Mouse (Mus musculus) heart, embryonic 12.5 days (tissue): Measurements from ENCODE around the gene Fras1. TPM values are rescaled to one million over a fixed set of nuclear protein-coding genes. Genes with fewer than 3 reads are reported as not detected.
A peak's percentile ranks its signal among the peaks of the same experiment; 100 is the strongest.

Experiments
- ATAC-seq: fragments of 200-750 bp; cut with Nextera tagmentation; 2 replicates; pipeline ENCODE4 v1.8.0; 2017; ENCODE audit warnings: moderate TSS enrichment, moderate library complexity; ENCODE audit not compliant: insufficient number of reproducible peaks, low FRiP score
- H3K27ac ChIP-seq: fragments of 300-500 bp; sonication (generic); 2 replicates; pipeline ENCODE4 v1.5.1; 2016; ENCODE audit warnings: mild to moderate bottlenecking, moderate library complexity; ENCODE audit not compliant: poor library complexity, severe bottlenecking
- H3K27me3 ChIP-seq: fragments of 300-500 bp; sonication (generic); replicated peaks from 2 replicates; pipeline ENCODE4 v1.6.1; 2016; ENCODE audit warnings: mild to moderate bottlenecking, moderate library complexity
- H3K36me3 ChIP-seq: fragments of 300-500 bp; sonication (generic); 2 replicates; pipeline ENCODE4 v1.6.1; 2016; ENCODE audit warnings: mild to moderate bottlenecking, moderate library complexity
- H3K4me1 ChIP-seq: fragments of 300-500 bp; sonication (generic); replicated peaks from 2 replicates; pipeline ENCODE4 v1.6.1; 2016; ENCODE audit warnings: mild to moderate bottlenecking
- H3K4me2 ChIP-seq: fragments of 300-500 bp; sonication (generic); 2 replicates; pipeline ENCODE4 v1.6.1; 2016; ENCODE audit warnings: mild to moderate bottlenecking, moderate library complexity
- H3K4me3 ChIP-seq: fragments of 300-500 bp; sonication (generic); 2 replicates; pipeline ENCODE4 v1.5.1; 2016; ENCODE audit warnings: mild to moderate bottlenecking
- H3K9ac ChIP-seq: fragments of 300-500 bp; sonication (generic); 2 replicates; pipeline ENCODE4 v1.6.1; 2016; ENCODE audit warnings: mild to moderate bottlenecking, moderate library complexity
- H3K9me3 ChIP-seq: fragments of 300-500 bp; sonication (generic); replicated peaks from 2 replicates; pipeline ENCODE4 v1.6.1; 2016; ENCODE audit warnings: mild to moderate bottlenecking, moderate library complexity
- WGBS: fragments of 180-500 bp; shearing (Covaris S2); methylation state at CpG from one replicate; pipeline ENCODE4 v1.1.7; 2016; 5-methylcytosine and 5-hydroxymethylcytosine counted together
- polyA plus RNA-seq: library from polyadenylated mRNA; unstranded; fragments of >200 nt; fragmentation: Nextera tagmentation; extraction: Ambion mirVana; gene quantifications from 2 replicates; pipeline ENCODE4 v1.2.1, GENCODE M21; 2016

Gene Fras1
- polyA plus RNA-seq, 1 experiment from 2014 or later = 22.8 TPM

DNA sequence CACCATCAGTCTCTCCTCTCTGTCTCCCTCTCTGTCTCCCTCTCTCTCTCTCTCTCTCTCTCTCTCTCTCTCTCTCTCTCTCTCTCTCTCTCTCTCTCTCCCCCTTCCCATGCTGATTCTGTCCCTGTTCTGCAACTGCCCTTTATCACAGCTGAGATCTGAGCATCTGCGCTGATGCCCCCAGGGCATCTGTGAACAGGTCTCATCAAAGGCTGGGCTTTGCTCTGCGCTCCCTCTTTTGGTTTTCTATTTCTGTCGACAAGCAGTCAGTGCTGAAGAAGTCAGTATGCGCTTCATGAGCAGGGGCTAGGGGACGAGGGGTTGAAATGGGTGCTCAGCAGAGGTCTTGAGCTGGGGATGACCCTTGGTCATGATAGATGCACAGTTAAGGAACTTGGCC lies 206.2 kb downstream of the Fras1 start:
- Histone ChIP-seq H3K4me2 (peak overlapping the region; percentile 2; the same call in 1 of the 2 replicates), H3K4me1 (peaks cover 7% of the 10 kb centered on the region), H3K27me3 (no peaks in the 10 kb centered on the region), H3K27ac (no peak overlapping the region), H3K9ac (no peak overlapping the region), H3K4me3 (no peak overlapping the region), H3K9me3 (no peaks in the 10 kb centered on the region), H3K36me3 (peaks cover 12% of the 10 kb centered on the region)
- 38% methylated on average over 5 of the region's 5 CpGs for WGBS
- no peak for ATAC-seq

DNA sequence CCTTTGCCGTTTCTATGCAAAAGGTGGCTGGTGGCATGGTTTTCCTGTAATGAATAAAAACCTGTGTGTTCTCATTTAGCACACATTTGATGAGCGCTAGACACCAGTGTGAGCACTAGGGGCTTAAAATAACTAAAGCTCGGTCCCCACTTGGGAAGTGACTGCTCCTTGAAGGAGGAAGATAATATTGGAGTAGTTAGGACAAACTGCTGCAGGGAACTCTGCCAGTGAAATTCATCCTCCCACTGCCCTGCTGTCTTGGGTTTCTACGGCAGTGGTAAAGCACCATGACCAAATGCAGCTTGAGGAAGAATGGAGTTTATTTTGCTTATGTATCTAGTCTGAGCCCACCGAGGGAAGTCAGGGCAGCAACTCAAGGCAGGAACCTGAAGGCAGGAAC lies 211.0 kb downstream of the Fras1 start:
- H3K4me1 ChIP-seq = peaks cover 5% of the 10 kb centered on the region
- no peak overlapping the region for H3K27ac ChIP-seq
- 75% methylated on average over 5 of the region's 5 CpGs for WGBS
- H3K27me3 ChIP-seq = no peaks in the 10 kb centered on the region
- no peaks in the 10 kb centered on the region for H3K9me3 ChIP-seq
- no peak overlapping the region for H3K4me3 ChIP-seq
- peaks cover 11% of the 10 kb centered on the region; the same call in 1 of the 2 replicates for H3K36me3 ChIP-seq
- no peak overlapping the region for H3K4me2 ChIP-seq
- H3K9ac ChIP-seq = no peak overlapping the region
- ATAC-seq = no peak

DNA sequence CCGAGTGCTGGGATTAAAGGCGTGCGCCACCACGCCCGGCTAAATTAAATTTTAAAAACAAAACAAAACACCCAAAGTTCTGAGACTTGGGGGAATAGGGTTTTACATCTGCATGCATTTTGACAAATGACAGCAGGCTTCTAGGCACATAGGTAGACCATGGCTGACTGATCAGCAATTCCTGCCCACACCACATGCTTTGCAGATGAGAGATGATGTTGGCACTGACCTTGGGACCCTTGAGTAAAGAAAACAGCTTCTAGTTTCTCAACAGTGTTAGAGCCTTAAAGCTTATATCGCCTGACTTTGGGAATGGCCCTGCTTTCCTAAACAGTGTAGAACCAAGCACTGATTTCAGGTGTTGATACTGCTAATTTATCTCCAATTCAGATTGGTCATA lies 216.9 kb downstream of the Fras1 start:
- Histone ChIP-seq H3K9me3 (no peaks in the 10 kb centered on the region), H3K27me3 (no peaks in the 10 kb centered on the region), H3K9ac (no peak overlapping the region), H3K4me3 (no peak overlapping the region), H3K27ac (no peak overlapping the region), H3K36me3 (peaks cover 8% of the 10 kb centered on the region; the same call in 1 of the 2 replicates), H3K4me1 (no peaks in the 10 kb centered on the region), H3K4me2 (no peak overlapping the region)
- 92% methylated on average over 6 of the region's 6 CpGs for WGBS
- no peak for ATAC-seq

DNA sequence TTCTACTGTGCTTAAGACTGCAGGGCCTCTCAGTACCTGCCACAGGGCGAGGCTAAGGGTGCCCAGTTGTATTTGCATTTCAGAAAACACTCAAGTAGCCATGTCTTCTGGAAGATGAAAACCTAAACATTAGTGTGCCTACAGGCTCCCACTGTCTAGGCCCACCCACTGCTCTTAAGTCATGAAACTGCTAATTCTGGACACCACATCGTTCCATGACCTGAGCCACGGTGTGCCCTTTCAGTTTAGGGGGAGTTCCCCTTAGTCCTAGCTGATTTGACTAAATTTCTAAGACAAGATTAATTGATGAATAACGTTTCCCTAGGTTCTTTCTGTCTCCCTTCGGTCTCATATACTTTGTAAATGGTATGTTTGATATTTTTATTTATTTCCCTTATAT lies 222.0 kb downstream of the Fras1 start:
- no peak for ATAC-seq
- WGBS = 82% methylated on average over 5 of the region's 5 CpGs
- no peaks in the 10 kb centered on the region for H3K27me3 ChIP-seq

DNA sequence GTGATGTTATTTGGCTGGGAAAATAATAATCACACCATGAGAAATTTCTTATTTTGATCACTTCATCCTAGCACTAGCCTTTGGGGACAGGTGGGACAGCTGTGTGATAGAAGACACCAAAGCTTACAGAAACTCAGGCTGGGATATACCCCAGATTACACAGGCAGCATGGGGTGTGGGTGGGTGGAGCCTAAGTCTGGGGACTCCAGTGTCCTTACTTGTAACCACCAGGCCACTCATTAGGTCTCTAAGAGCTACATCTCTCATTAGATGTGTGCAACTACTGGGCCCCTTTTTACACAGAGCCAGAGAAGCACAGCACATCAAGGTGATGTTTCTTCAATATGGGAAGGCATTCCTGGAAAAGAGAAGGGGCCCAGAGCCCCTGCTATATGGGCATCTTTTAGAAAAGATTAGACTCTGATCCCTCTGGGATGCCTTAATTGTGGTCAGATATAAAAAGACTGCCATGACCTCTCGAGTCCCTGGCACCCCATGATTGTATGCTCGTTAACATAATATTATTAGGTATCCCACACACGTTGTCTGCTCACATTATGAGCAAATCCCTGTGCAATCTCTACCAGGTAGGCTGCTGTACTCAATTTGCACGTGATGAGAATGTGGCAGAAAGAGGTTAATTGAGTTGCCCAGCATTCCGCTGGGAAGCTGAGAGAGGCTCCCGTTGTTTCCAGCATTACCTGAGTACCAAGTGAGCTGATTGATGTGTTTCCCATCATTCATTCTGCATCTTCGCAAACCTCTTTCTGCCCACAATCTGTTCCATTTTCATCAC lies 230.4 kb downstream of the Fras1 start:
- ATAC-seq = no peak
- Histone ChIP-seq H3K4me2 (no peak overlapping the region), H3K27me3 (no peaks in the 10 kb centered on the region), H3K36me3 (peaks cover 9% of the 10 kb centered on the region; the same call in 1 of the 2 replicates), H3K4me1 (no peaks in the 10 kb centered on the region), H3K4me3 (no peak overlapping the region), H3K9ac (no peak overlapping the region), H3K9me3 (no peaks in the 10 kb centered on the region), H3K27ac (no peak overlapping the region)
- 73% methylated on average over 7 of the region's 7 CpGs for WGBS

More for the DNA sequence above, 222.0 kb downstream of the Fras1 start:
- Histone ChIP-seq H3K9me3 (no peaks in the 10 kb centered on the region), H3K4me1 (no peaks in the 10 kb centered on the region), H3K27ac (no peak overlapping the region), H3K4me3 (no peak overlapping the region), H3K4me2 (no peak overlapping the region), H3K36me3 (0 out of 2 replicates have a peak, but pooled peaks cover 8% of the 10 kb centered on the region), H3K9ac (no peak overlapping the region)

DNA sequence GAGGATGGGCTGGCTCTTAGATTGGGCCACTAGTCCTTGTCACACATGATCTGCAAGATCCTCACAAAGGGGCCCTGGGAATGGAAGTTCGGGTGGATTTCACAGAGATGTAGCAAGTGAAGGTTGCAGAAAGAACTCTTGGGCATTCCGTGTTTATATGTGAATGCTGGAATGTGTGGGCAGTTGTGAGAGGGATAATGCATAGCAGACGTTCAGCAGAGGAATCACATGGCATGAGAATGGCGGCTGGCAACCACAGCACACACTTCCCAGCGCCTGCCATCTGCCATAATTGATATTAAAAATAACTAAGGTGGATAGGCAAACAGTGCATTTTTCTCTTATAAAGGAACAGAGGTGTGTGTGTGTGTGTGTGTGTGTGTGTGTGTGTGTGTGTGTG lies 234.3 kb downstream of the Fras1 start:
- no peak for ATAC-seq
- 71% methylated on average over 5 of the region's 5 CpGs for WGBS
- Histone ChIP-seq H3K4me3 (no peak overlapping the region), H3K4me2 (no peak overlapping the region), H3K9ac (no peak overlapping the region), H3K4me1 (no peaks in the 10 kb centered on the region), H3K9me3 (no peaks in the 10 kb centered on the region), H3K27ac (no peak overlapping the region), H3K36me3 (peaks cover 6% of the 10 kb centered on the region; the same call in 1 of the 2 replicates), H3K27me3 (no peaks in the 10 kb centered on the region)

DNA sequence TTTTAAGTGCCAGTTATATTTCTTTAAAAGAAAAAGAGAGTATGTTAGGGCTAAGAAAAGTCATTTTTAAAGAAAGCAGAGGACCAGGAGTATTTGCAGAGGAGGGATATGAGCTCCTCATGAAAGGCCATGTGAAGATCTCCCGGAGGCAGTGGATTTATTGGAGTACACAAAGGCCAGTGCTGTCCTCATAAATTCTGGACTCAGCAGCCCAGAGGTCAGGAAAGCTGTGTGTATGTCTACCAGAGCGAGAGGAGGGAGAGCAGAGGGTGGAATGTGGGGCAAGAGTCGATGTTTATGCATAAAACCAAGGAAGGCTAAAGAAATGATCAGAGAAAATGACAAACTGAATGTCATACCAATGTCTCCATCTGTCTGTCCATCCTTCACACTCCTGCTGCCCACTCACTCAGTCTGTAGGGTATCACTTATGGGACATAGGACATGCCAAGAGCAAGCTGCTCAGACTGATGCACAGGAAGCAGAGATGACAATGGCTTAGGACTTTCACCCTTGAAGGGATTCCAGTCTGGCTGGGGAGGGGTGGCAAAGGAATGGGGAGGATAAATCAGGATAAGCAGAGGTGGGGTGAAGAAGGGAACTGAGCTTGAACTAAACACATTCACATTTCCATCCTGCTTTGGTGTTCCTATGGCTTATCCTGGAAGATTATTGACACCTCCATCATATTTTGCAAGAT lies 235.0 kb downstream of the Fras1 start:
- Histone ChIP-seq H3K4me1 (no peaks in the 10 kb centered on the region), H3K9me3 (no peaks in the 10 kb centered on the region), H3K36me3 (peaks cover 6% of the 10 kb centered on the region; the same call in 1 of the 2 replicates), H3K27ac (no peak overlapping the region), H3K9ac (no peak overlapping the region), H3K4me2 (no peak overlapping the region), H3K27me3 (no peaks in the 10 kb centered on the region), H3K4me3 (no peak overlapping the region)
- WGBS = 76% methylated on average over 3 of the region's 3 CpGs
- no peak for ATAC-seq

DNA sequence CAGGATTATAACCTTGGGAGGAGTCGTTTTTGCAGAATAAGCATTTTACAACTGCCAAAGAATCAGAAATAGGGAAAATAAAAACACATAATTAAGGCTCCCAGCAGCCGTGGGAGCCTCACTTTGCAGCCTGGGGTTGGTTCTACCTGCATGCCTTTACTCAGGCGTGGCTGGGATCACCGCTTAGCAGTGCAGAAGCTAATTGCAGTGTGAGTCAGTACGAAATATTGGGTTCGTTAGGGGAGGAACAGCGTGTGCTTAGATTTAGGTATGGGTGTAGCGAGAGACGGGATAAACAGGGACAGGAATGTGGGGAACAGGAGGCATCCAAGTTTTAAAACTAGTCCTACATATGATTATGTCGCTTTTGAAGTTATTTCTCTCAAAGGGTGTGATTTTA lies 238.3 kb downstream of the Fras1 start:
- ATAC-seq = no peak
- Histone ChIP-seq H3K27me3 (no peaks in the 10 kb centered on the region), H3K4me3 (no peak overlapping the region), H3K9ac (no peak overlapping the region), H3K27ac (no peak overlapping the region), H3K4me2 (no peak overlapping the region), H3K36me3 (peaks cover 2% of the 10 kb centered on the region; the same call in 1 of the 2 replicates), H3K9me3 (no peaks in the 10 kb centered on the region), H3K4me1 (peaks cover 11% of the 10 kb centered on the region)
- 80% methylated on average over 10 of the region's 10 CpGs for WGBS

DNA sequence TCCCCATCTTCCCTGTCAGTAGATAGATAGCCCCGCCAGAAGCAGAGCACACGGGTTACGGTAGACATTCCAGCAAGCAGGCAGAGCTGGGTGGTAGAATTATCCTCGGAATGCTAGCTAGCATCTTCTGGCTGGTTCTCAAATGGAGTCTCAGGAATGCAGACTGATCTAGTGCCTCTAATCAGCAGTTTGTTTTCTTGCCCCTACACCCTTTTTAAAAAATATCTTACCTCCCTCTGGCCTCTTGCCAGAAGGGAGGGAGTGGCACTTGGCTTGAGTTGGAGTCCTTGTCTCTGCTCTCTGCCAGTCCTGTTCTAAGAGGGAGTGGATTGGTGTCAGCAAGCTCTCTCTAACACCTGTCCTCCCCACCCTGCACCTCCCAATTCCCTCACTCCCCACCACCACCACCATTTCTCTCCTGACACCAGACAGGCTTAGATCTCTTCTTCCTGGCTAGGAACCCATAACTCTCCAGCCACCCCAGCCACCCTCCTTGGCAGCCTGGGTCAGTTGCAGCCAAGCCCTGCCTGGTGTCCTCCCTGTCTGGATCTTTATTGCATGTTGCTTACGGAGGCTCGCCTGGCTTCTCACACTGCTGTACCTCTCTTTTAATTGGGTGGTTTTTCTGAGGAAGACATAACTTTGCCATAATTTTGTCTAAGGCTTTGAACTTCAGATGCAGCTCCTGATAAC lies 243.3 kb downstream of the Fras1 start:
- Histone ChIP-seq H3K9ac (no peak overlapping the region), H3K27me3 (no peaks in the 10 kb centered on the region), H3K4me3 (no peak overlapping the region), H3K9me3 (no peaks in the 10 kb centered on the region), H3K36me3 (peaks cover 5% of the 10 kb centered on the region; the same call in 1 of the 2 replicates), H3K4me1 (peaks cover 40% of the 10 kb centered on the region), H3K27ac (peak overlapping the region; percentile 56), H3K4me2 (peak overlapping the region; percentile 18)
- peak; percentile 64 for ATAC-seq
- 20% methylated on average over 6 of the region's 6 CpGs for WGBS

DNA sequence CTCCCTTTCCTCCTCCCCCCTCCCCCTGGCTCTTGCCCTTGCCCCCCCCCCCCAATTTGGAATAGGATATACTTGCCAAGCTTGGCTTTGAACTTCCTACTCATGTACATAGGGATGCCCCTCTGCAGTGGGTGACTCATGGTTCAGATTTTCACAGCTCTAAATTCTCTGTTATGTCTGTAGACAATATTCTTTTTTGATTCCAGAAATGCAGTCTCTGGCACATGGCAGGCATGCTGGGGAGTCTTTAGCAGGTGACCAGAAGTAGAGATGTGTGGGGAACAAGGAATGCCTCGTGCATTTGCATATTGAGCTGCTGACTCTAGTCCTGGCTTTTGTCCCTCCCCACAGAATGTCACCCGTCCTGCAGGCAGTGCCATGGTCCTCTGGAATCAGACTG lies 244.3 kb downstream of the Fras1 start:
- H3K9me3 ChIP-seq = no peaks in the 10 kb centered on the region
- 48% methylated on average over 2 of the region's 2 CpGs for WGBS
- no peak overlapping the region for H3K4me3 ChIP-seq
- no peaks in the 10 kb centered on the region for H3K27me3 ChIP-seq
- H3K4me2 ChIP-seq = no peak overlapping the region
- no peak overlapping the region for H3K9ac ChIP-seq
- peaks cover 47% of the 10 kb centered on the region for H3K4me1 ChIP-seq
- peak overlapping the region; percentile 56 for H3K27ac ChIP-seq
- no peak for ATAC-seq
- H3K36me3 ChIP-seq = peaks cover 5% of the 10 kb centered on the region; the same call in 1 of the 2 replicates

DNA sequence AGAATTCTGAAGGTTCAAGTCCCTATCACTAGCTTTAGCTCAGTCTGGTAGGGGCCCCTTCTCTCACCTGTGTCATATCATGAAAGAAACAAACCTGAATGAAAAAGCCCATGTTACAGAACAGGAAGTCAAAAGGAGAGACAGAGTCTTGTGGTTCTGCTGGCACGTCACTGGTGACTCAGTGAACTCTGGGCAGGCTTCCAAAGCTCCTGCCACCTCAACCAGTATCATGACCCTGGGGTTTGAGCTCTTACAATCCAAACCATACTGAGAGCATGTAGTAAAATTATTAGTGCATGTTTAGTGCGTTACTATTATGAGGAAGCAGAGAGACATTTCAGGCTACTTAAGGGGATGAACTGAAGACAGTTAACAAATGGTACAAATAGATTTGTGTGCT lies 246.5 kb downstream of the Fras1 start:
- Histone ChIP-seq H3K4me1 (peaks cover 56% of the 10 kb centered on the region), H3K9me3 (no peaks in the 10 kb centered on the region), H3K4me2 (no peak overlapping the region), H3K27me3 (no peaks in the 10 kb centered on the region), H3K9ac (no peak overlapping the region), H3K36me3 (peaks cover 5% of the 10 kb centered on the region; the same call in 1 of the 2 replicates), H3K27ac (no peak overlapping the region), H3K4me3 (no peak overlapping the region)
- no peak for ATAC-seq
- WGBS = 58% methylated on average over 2 of the region's 2 CpGs
